Mouse (Mus musculus) hematopoietic stem cell, adult 5-6 weeks (primary cell): ENCODE results near the gene Rnf187. TPM values are rescaled to one million over a fixed set of nuclear protein-coding genes. Genes with fewer than 3 reads are reported as not detected.

Experiments
- ATAC-seq, 2 experiments: fragments of 125-278 bp in 1 of 2; replicated peaks in 1 of 2; 2 replicates each; pipeline ENCODE4 v1.8.0; 2016 to 2017; ENCODE audit warnings: inconsistent platforms in 2 of 2, mild to moderate bottlenecking in 2 of 2, moderate number of reproducible peaks in 2 of 2, low read depth in 1 of 2, moderate TSS enrichment in 1 of 2; ENCODE audit not compliant: low FRiP score in 2 of 2, poor library complexity in 2 of 2, severe bottlenecking in 2 of 2, insufficient read depth in 1 of 2, low TSS enrichment in 1 of 2
- total RNA-seq: library from RNA; stranded (forward); fragments of 172-1452, 232-1000 nt; gene quantifications from 2 replicates; pipeline ENCODE4 v1.2.3, GENCODE M21; 2017

Gene Rnf187
- total RNA-seq, 1 experiment from 2014 or later, result 83.1 TPM

DNA sequence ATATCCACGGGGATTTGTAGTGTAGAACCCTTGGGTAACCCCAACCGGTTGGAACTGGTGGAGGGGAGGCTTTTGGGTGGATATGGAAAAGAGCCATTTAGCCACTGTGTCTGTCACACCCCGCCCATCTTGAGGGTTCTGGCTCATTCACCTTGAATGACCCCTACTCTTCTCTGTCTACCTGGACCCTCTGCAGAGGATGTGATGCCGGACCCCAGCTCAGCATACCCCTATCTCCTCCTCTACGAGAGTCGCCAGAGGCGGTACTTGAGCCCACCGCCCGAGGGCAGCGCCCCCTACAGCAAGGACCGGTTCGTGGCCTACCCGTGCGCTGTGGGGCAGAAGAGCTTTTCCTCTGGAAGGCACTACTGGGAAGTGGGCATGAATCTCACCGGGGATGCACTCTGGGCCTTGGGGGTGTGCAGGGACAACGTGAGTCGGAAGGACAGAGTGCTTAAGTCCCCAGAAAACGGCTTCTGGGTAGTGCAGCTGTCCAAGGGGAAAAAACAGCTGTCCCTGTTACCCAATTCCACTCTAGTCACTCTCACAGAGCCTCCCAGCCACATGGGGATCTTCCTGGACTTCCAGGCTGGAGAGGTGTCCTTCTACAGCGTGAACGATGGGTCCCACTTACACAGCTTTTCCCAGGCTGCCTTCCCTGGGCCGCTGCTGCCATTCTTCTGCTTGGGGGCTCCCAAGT is 32.3 kb upstream of the Rnf187 start:
- ATAC-seq, result no peak

DNA sequence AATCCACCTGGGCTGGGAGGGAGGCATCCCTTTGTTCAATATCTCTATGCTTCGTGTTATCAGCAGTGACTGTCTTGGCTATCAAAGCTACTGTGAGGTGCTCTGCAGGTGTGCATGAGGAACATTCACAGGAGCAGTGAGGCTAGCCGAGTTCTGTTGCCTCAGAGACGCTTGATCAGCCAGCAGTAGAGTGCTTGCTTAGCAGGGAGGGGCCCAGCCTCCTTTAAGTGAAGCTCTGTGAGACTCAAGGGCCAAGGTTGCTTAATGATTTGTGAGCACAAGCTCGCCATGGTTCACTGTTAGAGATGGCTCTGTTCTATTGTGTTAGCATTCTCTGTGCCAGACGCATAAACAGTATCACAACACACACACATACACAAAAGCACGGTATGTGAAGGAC is 30.9 kb upstream of the Rnf187 start:
- no peak for ATAC-seq

DNA sequence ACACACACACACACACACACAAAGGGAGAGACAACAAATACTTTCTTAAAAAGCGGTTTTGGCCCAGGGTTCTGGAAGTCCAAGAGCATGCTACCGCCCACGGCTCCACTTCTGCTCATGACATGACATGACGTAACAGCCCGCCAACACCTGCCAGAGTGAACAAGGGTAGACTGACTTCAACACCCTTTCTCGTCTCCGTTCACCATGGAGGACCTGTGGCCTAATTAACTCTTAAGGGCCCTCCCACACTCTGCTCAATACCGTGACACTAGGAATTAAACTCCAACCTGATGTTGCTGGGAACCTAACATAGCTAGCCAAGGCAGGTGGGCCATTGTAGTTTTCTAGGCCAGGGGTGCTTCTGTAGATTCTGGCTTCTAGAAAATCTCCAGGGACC is 30.3 kb upstream of the Rnf187 start:
- ATAC-seq, result no peak

DNA sequence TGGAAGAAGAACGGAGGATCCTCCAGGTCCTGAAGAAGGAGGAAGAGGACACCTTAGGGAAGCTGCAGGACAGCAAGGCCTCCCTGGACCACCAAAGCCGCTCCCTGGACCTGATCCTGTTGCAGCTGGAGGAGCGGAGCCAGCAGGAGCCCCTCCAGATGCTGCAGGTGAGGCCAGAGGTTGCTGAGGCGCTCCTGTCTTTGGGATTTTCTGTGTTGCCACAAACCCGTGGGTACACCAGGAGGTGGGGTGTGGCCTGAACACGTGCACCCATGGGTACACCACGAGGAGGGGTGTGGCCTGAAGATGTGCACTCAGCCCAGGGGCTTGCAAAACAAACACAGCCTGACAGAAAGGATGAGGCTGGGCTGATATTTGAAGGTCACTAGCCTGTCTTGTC is 29.8 kb upstream of the Rnf187 start:
- ATAC-seq, result no peak

DNA sequence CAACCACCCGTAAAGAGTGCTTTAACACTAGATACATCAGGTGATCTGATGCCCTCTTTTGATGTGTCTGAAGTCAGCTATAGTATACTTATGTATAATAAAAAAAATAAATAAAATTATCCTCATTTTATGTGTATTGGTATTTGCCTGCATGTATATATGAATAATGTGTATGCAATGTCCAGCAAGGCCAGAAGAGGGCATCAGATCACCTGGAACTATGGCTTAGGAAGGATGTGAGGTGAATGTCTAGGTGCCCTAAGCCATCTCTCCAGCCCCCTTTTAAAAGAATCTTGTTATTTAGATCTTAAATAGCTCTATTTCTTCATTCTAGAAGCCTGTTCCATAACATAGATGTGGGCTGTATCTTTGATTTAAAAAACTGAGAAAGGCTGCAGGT is 28.6 kb upstream of the Rnf187 start:
- ATAC-seq, result no peak; a peak in 1 of 4 replicates

DNA sequence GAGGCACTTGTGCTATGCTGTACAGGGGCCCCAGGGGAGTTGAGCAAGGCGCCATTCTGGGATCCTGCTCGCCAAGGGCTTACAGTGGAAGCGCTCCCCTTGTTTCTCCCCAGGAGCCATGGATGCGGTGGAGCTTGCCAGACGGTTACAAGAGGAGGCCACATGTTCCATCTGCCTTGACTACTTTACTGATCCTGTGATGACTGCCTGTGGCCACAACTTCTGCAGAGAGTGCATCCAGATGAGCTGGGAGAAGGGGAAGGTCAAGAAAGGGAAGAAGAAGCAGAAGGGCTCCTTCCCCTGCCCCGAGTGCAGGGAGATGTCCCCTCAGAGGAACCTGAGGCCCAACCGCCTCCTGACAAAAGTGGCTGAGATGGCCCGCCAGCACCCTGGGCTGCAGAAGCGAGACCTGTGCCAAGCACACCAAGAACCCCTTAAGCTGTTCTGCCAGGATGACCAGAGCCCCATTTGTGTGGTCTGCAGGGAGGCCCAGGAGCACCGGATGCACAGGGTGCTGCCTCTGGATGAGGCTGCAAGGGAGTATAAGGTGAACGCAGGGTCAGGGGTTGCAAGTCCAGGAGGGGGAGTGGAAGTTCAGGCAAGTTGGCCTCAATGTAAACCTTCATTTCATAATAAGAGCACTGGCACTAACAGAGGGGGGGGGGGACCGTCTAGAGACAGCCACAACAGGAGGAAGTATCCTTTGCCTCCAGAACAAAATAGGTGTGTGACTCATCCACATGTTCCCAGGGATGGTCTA is 26.5 kb upstream of the Rnf187 start:
- ATAC-seq, result no peak

DNA sequence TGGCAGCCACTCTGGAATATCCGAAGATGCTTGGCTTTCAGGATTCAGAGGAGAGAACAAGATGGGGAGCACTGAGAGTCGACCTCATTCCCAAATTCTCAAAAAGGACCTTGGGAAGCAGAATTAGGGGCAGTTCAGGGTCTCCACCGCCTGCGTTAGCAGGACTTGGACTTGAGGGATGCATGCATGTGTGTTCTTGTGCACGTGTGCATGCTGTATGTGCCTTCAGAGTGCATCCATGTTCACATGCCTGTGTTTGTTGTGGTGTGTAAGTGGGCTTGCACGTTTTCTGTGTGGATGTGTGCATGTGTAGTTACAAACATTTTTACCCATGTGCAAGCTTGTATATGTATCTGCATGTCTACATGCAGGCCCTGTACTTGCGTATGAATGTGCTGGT is 25.5 kb upstream of the Rnf187 start:
- no peak for ATAC-seq

DNA sequence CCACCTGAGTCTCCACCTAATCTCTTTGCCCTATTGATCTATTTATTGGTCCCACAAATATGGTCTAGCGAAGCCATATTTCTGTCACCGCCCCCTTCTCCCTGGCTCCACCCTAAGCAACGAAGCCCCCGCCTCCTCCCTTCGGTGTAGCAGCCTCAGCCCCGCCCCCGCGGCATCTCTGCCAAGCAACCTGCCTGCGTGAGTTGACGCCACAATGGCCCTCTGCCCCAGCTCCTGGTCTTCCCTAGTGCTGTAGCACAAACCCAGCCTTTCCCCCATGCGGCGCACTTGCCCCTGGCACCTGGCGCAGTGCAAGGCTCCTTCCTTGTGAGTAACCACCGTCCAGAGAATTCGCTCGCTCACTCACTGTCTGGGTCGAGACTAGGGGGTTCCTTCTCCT is 24.8 kb upstream of the Rnf187 start:
- no peak; a peak in 1 of 4 replicates for ATAC-seq

DNA sequence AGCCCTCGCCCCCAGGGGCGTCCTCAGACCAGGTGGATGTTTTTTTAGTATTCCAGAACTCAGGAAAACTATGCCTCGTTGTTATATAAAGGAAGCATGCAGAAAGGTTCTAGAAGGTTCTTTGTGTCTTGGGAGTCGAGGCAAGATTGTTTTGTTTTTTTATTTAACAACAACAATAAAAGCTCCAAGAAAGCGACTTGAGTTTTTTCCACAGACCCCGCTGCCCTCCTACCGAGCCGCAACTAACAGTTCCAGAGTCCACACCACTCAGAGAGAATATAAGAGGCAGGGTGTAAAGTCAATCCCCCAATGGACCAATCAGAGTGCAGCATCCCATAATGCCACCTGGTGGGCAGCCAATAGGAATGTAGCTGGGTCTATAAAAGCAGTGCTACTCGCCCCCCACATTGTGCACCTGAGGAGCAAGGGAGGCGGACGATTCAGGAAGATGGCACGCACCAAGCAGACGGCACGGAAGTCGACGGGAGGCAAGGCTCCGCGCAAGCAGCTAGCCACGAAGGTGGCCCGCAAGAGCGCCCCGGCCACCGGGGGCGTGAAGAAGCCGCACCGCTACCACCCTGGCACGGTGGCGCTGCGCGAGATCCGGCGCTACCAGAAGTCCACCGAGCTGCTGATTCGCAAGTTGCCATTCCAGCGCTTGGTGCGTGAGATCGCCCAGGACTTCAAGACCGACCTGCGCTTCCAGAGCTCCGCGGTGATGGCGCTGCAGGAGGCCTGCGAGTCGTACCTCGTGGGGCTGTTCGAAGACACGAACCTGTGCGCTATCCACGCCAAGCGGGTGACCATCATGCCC is 22.9 kb upstream of the Rnf187 start:
- no peak for ATAC-seq

DNA sequence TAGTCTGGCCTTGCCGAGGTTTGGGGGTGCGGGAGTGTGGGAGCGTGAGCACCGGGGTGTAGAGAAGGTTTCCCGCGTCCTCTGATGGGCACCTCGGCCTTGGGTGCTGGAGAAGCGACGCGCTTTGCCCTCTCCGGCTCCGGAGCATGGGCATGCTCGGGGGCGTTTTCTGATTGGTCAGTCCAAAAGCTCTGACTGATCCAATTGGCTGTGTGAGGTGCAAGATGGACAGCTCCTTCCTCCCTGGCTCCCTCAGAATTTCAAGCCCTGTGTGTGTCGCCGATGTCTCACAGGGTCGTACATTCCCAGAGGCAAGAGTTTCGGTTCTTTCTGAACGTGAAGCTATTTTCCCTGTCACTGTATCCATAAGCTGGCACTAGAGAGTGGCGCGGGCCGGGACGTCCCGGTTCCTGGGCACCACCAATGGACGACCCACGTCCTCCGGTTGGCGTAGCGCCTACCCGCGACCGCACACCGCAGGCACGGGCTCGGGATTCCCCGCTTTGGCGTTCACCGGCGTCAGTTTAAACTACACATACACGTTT is 21.3 kb upstream of the Rnf187 start:
- peak; percentile 80 to 91 for ATAC-seq

DNA sequence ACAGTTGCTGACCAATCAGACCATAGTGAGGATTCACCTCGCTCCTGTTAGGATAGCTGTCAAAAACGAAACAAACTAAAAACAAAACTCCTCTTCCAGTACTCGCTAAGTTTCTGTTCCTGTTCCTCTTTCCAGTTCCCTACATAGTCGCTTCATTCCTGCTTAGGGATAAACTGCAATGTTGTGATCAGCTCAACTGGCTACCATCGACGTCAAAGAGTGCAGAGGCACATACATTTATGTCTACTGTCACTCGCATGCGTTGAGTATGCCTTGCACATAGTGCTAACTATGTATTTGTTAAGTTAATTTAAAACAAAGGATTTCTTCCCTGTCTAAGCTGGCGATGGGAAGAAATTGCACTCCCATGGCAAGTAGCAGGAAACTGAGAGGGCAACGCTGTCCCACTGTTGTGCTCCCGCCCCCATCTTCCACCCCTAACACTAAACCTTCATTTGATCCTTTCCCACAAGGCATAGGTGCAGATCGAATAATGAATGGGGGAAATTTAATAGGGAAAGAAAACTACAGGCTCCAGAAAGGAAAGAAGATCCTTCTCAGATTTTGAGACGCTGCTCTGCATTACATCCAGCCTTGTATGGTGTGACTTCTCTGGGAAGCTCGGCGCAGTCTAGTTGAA is 20.6 kb upstream of the Rnf187 start:
- ATAC-seq, result no peak

DNA sequence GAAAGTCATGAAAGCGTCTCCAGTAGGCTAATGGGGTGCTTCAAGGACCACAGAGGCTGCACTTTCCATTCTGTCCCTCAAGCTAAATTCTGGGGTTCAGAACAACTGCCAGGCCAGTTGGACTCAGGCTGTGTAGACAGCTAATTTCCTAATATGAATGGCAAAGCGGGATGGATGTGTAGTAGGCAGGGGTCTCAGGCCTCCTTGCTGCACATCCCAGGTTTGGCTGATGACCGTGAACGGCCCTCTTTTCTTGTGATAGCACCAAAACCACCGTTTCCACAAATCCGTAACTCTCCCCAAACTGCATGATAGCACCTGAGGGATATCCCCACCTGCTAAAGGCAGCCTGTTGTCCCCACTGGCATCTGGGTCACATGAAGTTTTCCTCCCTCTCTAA is 19.8 kb upstream of the Rnf187 start:
- ATAC-seq, result no peak

DNA sequence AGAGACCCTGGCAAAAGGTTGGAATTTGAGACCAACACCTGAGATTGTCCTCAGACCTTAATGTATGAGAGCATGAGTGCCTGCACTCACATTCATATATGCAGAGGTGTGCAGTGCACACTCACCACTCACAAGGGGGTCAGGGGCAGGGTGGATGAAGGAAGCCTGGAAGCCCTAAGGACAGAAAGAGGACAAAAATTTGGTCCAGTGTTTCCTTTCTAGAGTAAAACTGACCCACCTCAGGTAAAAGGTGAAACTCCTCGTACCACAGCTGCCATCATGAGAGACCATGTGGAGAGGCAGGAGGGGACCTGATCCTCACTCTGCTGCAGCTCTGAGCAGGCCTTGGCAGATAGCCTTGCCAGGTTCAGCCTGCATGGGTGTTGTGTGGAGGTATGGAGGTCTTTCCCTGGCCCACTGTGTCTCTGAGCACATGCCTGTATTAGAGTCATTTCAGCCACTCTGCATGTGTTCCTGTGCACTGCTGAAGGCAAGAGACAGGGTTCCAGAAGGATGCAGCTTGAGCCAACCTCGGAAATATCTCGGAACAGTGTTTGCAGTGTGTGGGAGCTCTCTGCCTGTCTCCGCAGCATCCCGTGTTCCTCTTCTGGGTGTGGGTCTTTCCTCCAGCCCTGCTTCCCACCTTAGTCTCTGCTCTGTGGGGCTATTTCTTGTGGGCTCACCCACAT is 18.7 kb upstream of the Rnf187 start:
- ATAC-seq, result no peak

DNA sequence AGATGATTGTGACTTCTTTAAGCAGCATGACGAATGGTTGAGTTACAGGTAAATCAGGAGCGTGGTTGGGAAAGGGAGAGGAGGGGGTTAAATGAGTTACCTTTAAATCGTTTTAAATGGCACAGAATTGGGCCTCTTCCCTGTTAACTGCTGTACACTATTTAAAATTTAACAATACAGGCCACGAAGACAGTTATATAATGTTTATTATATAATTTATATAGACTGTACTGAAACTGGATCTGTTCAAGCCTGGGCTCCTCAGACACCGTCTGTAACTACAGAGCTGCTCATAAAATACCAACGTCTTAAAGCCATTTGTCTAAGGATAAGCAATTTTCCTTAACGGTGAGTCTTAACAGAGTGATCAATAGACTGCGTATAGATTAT is 17.1 kb upstream of the Rnf187 start:
- ATAC-seq, result no peak

DNA sequence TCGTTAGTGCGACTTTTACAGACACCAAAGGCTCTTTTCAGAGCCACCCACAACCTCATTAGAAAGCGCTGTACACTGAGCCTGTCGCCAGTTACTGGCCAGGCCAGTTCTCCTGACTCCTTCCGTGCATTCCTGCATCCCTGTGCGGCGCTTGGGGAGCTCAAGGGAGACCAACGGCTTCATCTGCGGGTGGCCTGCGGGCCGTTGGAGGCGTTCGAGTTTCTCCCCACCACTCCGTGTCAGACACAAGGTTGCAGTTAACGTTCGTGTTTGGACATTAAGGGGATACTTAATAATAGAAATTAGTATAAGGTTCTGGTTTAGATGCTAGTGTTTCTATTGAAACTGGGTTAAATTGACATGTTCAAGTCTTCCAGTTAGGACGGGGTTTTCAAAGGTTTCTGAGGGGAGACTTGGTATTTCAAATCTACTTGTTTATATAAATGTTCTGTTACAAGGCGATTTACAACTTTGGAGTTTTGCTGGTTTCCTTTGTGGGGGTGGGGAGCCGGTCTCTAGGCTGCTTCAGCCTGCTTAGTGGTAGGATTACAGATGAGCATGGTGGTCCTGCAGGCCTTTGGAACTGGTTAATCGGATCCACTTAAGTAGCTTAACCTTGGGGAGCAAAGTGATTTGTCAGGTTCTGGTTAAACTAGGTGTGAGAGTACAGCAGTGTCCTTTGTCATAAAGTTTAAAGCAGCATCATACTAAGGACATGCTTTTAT is 16.6 kb upstream of the Rnf187 start:
- no peak; a peak in 1 of 4 replicates for ATAC-seq

DNA sequence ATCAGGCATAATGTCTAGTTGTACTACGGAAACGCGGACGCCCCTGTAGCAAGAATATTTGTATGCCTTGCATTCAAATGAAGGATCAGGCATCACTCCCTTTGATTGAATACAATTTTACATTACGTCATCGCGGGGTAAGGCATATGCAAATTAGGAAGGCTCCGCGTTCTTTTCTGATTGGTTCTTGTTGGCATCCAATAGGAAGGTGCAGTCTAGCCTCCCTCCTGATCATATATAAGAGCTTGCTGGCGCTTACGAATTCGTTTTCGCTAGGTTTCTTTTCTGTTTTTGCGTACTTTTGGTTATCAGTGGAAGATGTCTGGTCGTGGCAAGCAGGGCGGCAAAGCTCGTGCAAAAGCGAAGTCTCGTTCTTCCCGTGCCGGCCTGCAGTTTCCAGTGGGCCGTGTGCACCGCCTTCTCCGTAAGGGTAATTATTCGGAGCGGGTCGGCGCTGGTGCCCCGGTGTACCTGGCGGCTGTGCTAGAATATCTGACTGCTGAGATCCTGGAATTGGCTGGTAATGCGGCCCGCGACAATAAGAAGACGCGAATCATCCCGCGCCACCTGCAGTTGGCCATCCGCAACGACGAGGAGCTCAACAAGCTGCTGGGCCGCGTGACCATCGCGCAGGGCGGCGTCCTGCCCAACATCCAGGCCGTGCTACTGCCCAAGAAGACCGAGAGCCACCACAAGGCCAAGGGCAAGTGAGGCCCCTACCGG is 15.9 kb upstream of the Rnf187 start, which contains the start of the genes Hist3h2a and Trim17:
Hist3h2a (plus strand) TSS at position 266 of the 723 bp plus-strand sequence.
Trim17 (plus strand) TSS at position 266 of the 723 bp plus-strand sequence.
- ATAC-seq, result peak; percentile 74 to 88
